Mouse (Mus musculus): ENCODE results near the gene BC024978. TPM values are rescaled to one million over a fixed set of nuclear protein-coding genes. Genes with fewer than 3 reads are reported as not detected.
A peak's percentile ranks its signal among the peaks of the same experiment; 100 is the strongest.

The BC024978 gene
- polyA plus RNA-seq (2012; rRNA removed) (12.9 and 14.7 TPM in 2 replicates), polyA plus RNA-seq (2014; fragmentation: Nextera tagmentation; extraction: Ambion mirVana) (3.6 TPM in 2 replicates)

- Histone ChIP-seq H3K9me3 (ENCODE audit: control insufficient read depth, low read length) (no peaks in the 10 kb centered on the region), H3K4me3 (replicated peaks; ENCODE audit: low read length) (peak within 1 kb of the TSS; percentile 95), H3K27ac (replicated peaks; ENCODE audit: low read depth, low read length) (peak within 1 kb of the TSS; percentile 99), H3K4me2 (replicated peaks; ENCODE audit: low read depth, low read length, severe bottlenecking) (peak within 1 kb of the TSS; percentile 89), H3K36me3 (ENCODE audit: control insufficient read depth, insufficient read depth, low read length) (peaks cover 38% of the 10 kb centered on the region), H3K4me1 (ENCODE audit: control insufficient read depth, insufficient read depth, low read length) (peaks cover 16% of the 10 kb centered on the region), H3K27me3 (ENCODE audit: control insufficient read depth, insufficient read depth, low read length) (no peaks in the 10 kb centered on the region), H3K9ac (ENCODE audit: low read depth, low read length, severe bottlenecking) (peak within 1 kb of the TSS; percentile 95)
- WGBS, result under 1% methylated on average over 59 of the region's 64 CpGs
- TF ChIP-seq POLR2A (IDR thresholded peaks at IDR 0.05; ENCODE audit: borderline replicate concordance, extremely low read depth, insufficient read depth, insufficient read length), result peak; percentile 58; the same call in 1 of the 2 replicates
- ATAC-seq (ENCODE audit: low FRiP score, low read depth) (peak; percentile 99), DNase-seq (ENCODE audit: low spot score) (peak; percentile 99)
Observed at GRCm38 (mm10) chr7:27195681-27196611, at the start of gene BC024978, which contains the start of gene Snrpa. Gene BC024978 (plus strand): TSS chr7:27195781. Gene Snrpa (minus strand): TSS chr7:27196271.

DNA sequence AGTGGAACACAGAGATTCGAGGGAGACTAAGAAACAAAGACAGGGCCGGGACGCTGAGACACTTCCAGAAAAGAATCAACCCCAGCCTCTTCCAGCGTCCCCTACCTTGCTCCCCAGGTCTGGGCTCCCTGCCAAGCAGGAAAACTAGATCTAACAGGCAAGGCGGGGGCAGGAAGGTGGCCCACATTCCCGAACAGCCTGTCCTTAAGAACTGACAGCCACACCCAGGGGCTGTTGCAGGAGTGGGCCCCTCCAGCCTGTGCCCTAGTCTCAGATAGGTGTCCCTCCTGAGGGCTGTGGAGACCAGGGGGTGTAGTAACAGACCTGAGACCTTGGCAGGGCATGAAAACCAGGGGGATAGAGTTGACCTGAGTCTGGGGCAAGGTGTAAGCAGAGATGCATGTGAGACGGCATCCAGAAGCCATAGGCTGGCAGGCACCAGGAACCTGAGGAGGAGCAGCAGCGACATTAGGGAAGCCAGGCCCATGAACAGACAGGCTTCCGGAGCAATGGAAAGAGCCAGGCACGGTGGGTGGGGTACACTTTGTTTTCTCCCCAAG lies 42.3 kb upstream of the BC024978 start, which contains the start of gene Cyp2t4:
Gene Cyp2t4 (plus strand): TSS at position 510 of the 560 bp plus-strand sequence.
- ATAC-seq (ENCODE audit: low FRiP score, low read depth), result no peak
- peaks cover 16% of the 10 kb centered on the region for H3K36me3 ChIP-seq (ENCODE audit: control insufficient read depth, insufficient read depth, low read length)
- no peaks in the 10 kb centered on the region for H3K27me3 ChIP-seq (ENCODE audit: control insufficient read depth, insufficient read depth, low read length)
- peak; percentile 33 for DNase-seq (ENCODE audit: low spot score)
- H3K4me3 ChIP-seq (replicated peaks; ENCODE audit: low read length), result no peak within 1 kb of the TSS
- H3K4me2 ChIP-seq (replicated peaks; ENCODE audit: low read depth, low read length, severe bottlenecking), result no peak within 1 kb of the TSS
- H3K27ac ChIP-seq (replicated peaks; ENCODE audit: low read depth, low read length), result no peak within 1 kb of the TSS; the same call in 1 of the 2 replicates
- 0 out of 2 replicates have a peak within 1 kb of the TSS, but pooled peaks have one; percentile 34 for H3K9ac ChIP-seq (ENCODE audit: low read depth, low read length, severe bottlenecking)
- TF ChIP-seq POLR2A (IDR thresholded peaks at IDR 0.05; ENCODE audit: borderline replicate concordance, extremely low read depth, insufficient read depth, insufficient read length), result no peak
- no peaks in the 10 kb centered on the region for H3K9me3 ChIP-seq (ENCODE audit: control insufficient read depth, low read length)
- H3K4me1 ChIP-seq (ENCODE audit: control insufficient read depth, insufficient read depth, low read length), result peaks cover 5% of the 10 kb centered on the region; the same call in 1 of the 2 replicates
- WGBS, result 46% methylated on average over 10 of the region's 10 CpGs

DNA sequence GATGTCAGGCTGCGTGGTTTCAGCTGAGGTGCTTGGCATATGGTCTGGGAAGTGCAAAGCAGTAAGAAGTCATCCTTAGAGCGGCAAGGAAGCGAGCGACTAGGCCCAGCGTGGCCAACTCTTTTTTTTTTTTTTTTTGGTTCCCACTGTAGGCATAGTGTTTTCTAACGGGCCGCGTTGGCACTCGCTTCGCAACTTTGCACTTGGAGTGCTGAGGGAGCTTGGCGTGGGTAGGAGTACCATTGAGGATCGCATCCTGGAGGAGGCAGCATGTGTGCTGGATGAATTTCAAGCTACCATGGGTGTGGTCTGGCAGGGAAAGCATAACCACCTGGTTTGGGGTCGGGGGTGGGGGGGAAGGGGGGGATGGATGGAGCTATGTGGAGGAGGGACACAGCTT lies 39.6 kb upstream of the BC024978 start:
- no peak overlapping the region for H3K4me2 ChIP-seq (replicated peaks; ENCODE audit: low read depth, low read length, severe bottlenecking)
- H3K9me3 ChIP-seq (ENCODE audit: control insufficient read depth, low read length), result no peaks in the 10 kb centered on the region
- ATAC-seq (ENCODE audit: low FRiP score, low read depth) (no peak), DNase-seq (ENCODE audit: low spot score) (no peak)
- WGBS, result 78% methylated on average over 13 of the region's 13 CpGs
- H3K27me3 ChIP-seq (ENCODE audit: control insufficient read depth, insufficient read depth, low read length), result no peaks in the 10 kb centered on the region
- no peak overlapping the region for H3K4me3 ChIP-seq (replicated peaks; ENCODE audit: low read length)
- H3K9ac ChIP-seq (ENCODE audit: low read depth, low read length, severe bottlenecking), result no peak overlapping the region
- peaks cover 5% of the 10 kb centered on the region; the same call in 1 of the 2 replicates for H3K4me1 ChIP-seq (ENCODE audit: control insufficient read depth, insufficient read depth, low read length)
- no peak overlapping the region for H3K27ac ChIP-seq (replicated peaks; ENCODE audit: low read depth, low read length)
- no peak for TF ChIP-seq POLR2A (IDR thresholded peaks at IDR 0.05; ENCODE audit: borderline replicate concordance, extremely low read depth, insufficient read depth, insufficient read length)
- H3K36me3 ChIP-seq (ENCODE audit: control insufficient read depth, insufficient read depth, low read length), result peaks cover 38% of the 10 kb centered on the region

GRCm38 (mm10) chr7:27158171-27158570 lies 37.4 kb upstream of the BC024978 start:
- no peak overlapping the region for H3K27ac ChIP-seq (replicated peaks; ENCODE audit: low read depth, low read length)

GRCm38 (mm10) chr7:27159256-27159655 lies 36.3 kb upstream of the BC024978 start:
- no peak overlapping the region for H3K9ac ChIP-seq (ENCODE audit: low read depth, low read length, severe bottlenecking)
- WGBS, result 96% methylated on average over 6 of the region's 6 CpGs
- H3K4me2 ChIP-seq (replicated peaks; ENCODE audit: low read depth, low read length, severe bottlenecking), result no peak overlapping the region
- H3K27me3 ChIP-seq (ENCODE audit: control insufficient read depth, insufficient read depth, low read length), result no peaks in the 10 kb centered on the region
- no peaks in the 10 kb centered on the region for H3K9me3 ChIP-seq (ENCODE audit: control insufficient read depth, low read length)
- no peak overlapping the region for H3K27ac ChIP-seq (replicated peaks; ENCODE audit: low read depth, low read length)
- peaks cover 64% of the 10 kb centered on the region for H3K36me3 ChIP-seq (ENCODE audit: control insufficient read depth, insufficient read depth, low read length)
- no peak for TF ChIP-seq POLR2A (IDR thresholded peaks at IDR 0.05; ENCODE audit: borderline replicate concordance, extremely low read depth, insufficient read depth, insufficient read length)
- H3K4me3 ChIP-seq (replicated peaks; ENCODE audit: low read length), result no peak overlapping the region
- H3K4me1 ChIP-seq (ENCODE audit: control insufficient read depth, insufficient read depth, low read length), result peaks cover 15% of the 10 kb centered on the region
- no peak for DNase-seq (ENCODE audit: low spot score)
- no peak for ATAC-seq (ENCODE audit: low FRiP score, low read depth)

More at GRCm38 (mm10) chr7:27158171-27158570, 37.4 kb upstream of the BC024978 start:
- TF ChIP-seq POLR2A (IDR thresholded peaks at IDR 0.05; ENCODE audit: borderline replicate concordance, extremely low read depth, insufficient read depth, insufficient read length), result no peak
- no peak for ATAC-seq (ENCODE audit: low FRiP score, low read depth)
- 96% methylated on average over 9 of the region's 9 CpGs for WGBS
- H3K9me3 ChIP-seq (ENCODE audit: control insufficient read depth, low read length), result no peaks in the 10 kb centered on the region
- no peak for DNase-seq (ENCODE audit: low spot score)
- H3K4me2 ChIP-seq (replicated peaks; ENCODE audit: low read depth, low read length, severe bottlenecking), result no peak overlapping the region
- no peaks in the 10 kb centered on the region for H3K27me3 ChIP-seq (ENCODE audit: control insufficient read depth, insufficient read depth, low read length)
- peaks cover 10% of the 10 kb centered on the region for H3K4me1 ChIP-seq (ENCODE audit: control insufficient read depth, insufficient read depth, low read length)
- H3K9ac ChIP-seq (ENCODE audit: low read depth, low read length, severe bottlenecking), result no peak overlapping the region
- peaks cover 55% of the 10 kb centered on the region for H3K36me3 ChIP-seq (ENCODE audit: control insufficient read depth, insufficient read depth, low read length)
- H3K4me3 ChIP-seq (replicated peaks; ENCODE audit: low read length), result no peak overlapping the region

Data from limb, embryonic 14.5 days (tissue).